Mouse (Mus musculus) neural tube, embryonic 15.5 days (tissue): Measurements from ENCODE around the gene Wdr86. TPM values are rescaled to one million over a fixed set of nuclear protein-coding genes. Genes with fewer than 3 reads are reported as not detected.
"Not testable (repeated sequence)": the region's sequence is repeated elsewhere in the genome, so short reads cannot be mapped to it uniquely, and the experiment has no call there.

Source experiments
- ATAC-seq: fragments of 200-750 bp; cut with Nextera tagmentation; 2 replicates; pipeline ENCODE4 v1.8.0; 2017; ENCODE audit warnings: mild to moderate bottlenecking, moderate TSS enrichment, moderate library complexity; ENCODE audit not compliant: low FRiP score
- H3K27ac ChIP-seq: fragments of 300-500 bp; sonication (generic); replicated peaks from 2 replicates; pipeline ENCODE4 v1.5.1; 2015; ENCODE audit warnings: mild to moderate bottlenecking, inconsistent platforms
- H3K27me3 ChIP-seq: fragments of 300-500 bp; sonication (generic); replicated peaks from 2 replicates; pipeline ENCODE4 v1.6.1; 2015; ENCODE audit warnings: inconsistent platforms
- H3K36me3 ChIP-seq: fragments of 300-500 bp; sonication (generic); 2 replicates; pipeline ENCODE4 v1.6.1; 2015; ENCODE audit warnings: inconsistent platforms
- H3K4me1 ChIP-seq: fragments of 300-500 bp; sonication (generic); 2 replicates; pipeline ENCODE4 v1.6.1; 2015; ENCODE audit warnings: inconsistent platforms
- H3K4me2 ChIP-seq: fragments of 300-500 bp; sonication (generic); 2 replicates; pipeline ENCODE4 v1.6.1; 2015; ENCODE audit warnings: inconsistent platforms, mild to moderate bottlenecking, moderate library complexity
- H3K4me3 ChIP-seq: fragments of 300-500 bp; sonication (generic); replicated peaks from 2 replicates; pipeline ENCODE4 v1.5.1; 2015; ENCODE audit warnings: mild to moderate bottlenecking, inconsistent platforms
- H3K9ac ChIP-seq: fragments of 300-500 bp; sonication (generic); replicated peaks from 2 replicates; pipeline ENCODE4 v1.6.1; 2015; ENCODE audit warnings: mild to moderate bottlenecking, inconsistent platforms
- H3K9me3 ChIP-seq: fragments of 300-500 bp; sonication (generic); replicated peaks from 2 replicates; pipeline ENCODE4 v1.6.1; 2016; ENCODE audit warnings: inconsistent platforms
- WGBS: fragments of 180-500 bp; shearing (Covaris S2); methylation state at CpG from one replicate; pipeline ENCODE4 v1.1.7; 2015; ENCODE audit warnings: mixed read lengths; 5-methylcytosine and 5-hydroxymethylcytosine counted together
- polyA plus RNA-seq: library from polyadenylated mRNA; unstranded; fragments of >200 nt; fragmentation: Nextera tagmentation; extraction: Ambion mirVana; gene quantifications from 2 replicates; pipeline ENCODE4 v1.2.1, GENCODE M21; 2015

Gene Wdr86
- polyA plus RNA-seq, 1 experiment from 2014 or later, result 4.1 TPM

DNA sequence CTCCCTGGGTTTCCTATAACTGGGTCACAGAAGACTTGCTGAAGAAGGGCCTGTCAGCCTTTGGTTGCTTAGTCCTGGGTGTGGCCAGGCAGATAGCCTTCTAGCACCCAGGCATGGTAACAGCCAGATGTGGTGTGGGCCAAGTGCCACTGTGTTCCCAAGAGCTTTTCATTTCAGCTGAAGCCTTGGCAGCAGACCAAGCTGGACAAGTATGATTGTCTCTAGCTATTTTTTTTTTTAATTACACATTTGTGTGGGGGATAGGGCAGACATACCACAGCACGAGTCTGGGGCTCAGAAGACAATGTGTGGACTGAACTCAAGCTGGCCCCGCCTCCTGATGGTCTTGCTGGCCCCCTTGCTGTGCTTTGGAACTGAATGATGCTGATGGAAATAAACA is 20.6 kb downstream of the Wdr86 start:
- 0 out of 2 replicates have a peak, but pooled peaks cover 3% of the 10 kb centered on the region for H3K4me1 ChIP-seq
- H3K27ac ChIP-seq, result no peak overlapping the region
- ATAC-seq, result no peak
- H3K4me2 ChIP-seq, result no peak overlapping the region
- H3K9ac ChIP-seq, result no peak overlapping the region
- no peak overlapping the region for H3K4me3 ChIP-seq
- no peaks in the 10 kb centered on the region for H3K9me3 ChIP-seq
- H3K27me3 ChIP-seq, result no peaks in the 10 kb centered on the region
- 65% methylated on average over 2 of the region's 2 CpGs for WGBS
- peaks cover 67% of the 10 kb centered on the region for H3K36me3 ChIP-seq

GRCm38 (mm10) chr5:24704615-24705014 is 25.9 kb downstream of the Wdr86 start:
- Histone ChIP-seq H3K4me2 (no peak overlapping the region), H3K27me3 (no peaks in the 10 kb centered on the region), H3K9me3 (no peaks in the 10 kb centered on the region), H3K4me3 (no peak overlapping the region), H3K36me3 (peaks cover 98% of the 10 kb centered on the region), H3K27ac (no peak overlapping the region), H3K4me1 (no peaks in the 10 kb centered on the region), H3K9ac (no peak overlapping the region)
- 95% methylated on average over 8 of the region's 8 CpGs for WGBS
- no peak for ATAC-seq

- ATAC-seq, result no peak
- Histone ChIP-seq H3K27me3 (no peaks in the 10 kb centered on the region), H3K4me3 (no peak overlapping the region), H3K36me3 (peaks cover 96% of the 10 kb centered on the region), H3K4me2 (no peak overlapping the region), H3K4me1 (no peaks in the 10 kb centered on the region), H3K27ac (no peak overlapping the region), H3K9me3 (no peaks in the 10 kb centered on the region), H3K9ac (no peak overlapping the region)
- WGBS, result 86% methylated on average over 3 of the region's 3 CpGs
Observed at GRCm38 (mm10) chr5:24701271-24701670, 29.3 kb downstream of the Wdr86 start.

DNA sequence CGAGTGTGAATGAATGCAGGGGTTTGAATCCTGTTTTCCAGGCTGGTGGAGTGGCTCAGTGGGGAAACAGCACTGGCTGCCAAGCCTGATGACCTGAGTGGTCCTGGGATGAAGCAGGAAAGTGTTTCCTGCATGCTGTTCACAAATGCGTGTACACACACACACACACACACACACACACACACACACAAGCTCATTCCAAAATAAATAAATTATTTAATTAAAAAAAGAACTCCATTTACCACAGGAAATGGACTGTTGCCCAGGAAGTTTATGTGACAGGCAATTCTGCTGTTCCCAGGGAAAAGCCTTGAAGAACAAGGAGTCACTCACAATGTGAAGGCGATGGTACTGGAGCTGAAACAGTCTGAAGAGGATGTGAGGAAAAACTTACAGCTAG is 33.8 kb downstream of the Wdr86 start:
- Histone ChIP-seq H3K4me2 (no peak overlapping the region), H3K27ac (no peak overlapping the region), H3K9ac (no peak overlapping the region), H3K27me3 (no peaks in the 10 kb centered on the region), H3K36me3 (peaks cover 96% of the 10 kb centered on the region), H3K4me1 (no peaks in the 10 kb centered on the region), H3K4me3 (no peak overlapping the region), H3K9me3 (no peaks in the 10 kb centered on the region)
- 86% methylated on average over 3 of the region's 3 CpGs for WGBS
- no peak for ATAC-seq

DNA sequence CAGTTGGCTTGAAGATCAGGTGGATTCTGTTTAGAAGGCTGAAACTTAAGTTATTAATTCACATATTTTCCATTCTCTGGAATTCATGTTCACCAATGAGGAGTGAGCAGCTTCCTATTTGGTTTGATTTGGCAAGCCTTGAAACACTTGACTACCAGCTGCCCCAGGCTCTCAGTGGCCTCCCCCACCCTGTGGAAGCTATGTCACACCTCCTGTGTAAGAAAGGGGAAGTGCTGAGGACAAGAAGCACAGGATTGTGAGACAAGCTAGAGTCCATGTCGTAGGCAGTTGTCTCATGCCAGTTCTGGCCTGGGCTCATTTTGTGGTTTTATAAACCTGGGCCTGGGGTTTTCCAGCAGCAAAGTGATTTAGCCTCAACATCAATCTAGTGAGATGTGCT is 42.8 kb downstream of the Wdr86 start:
- H3K27ac ChIP-seq, result no peak overlapping the region

GRCm38 (mm10) chr5:24686671-24687420 is 43.7 kb downstream of the Wdr86 start:
- WGBS, result 78% methylated on average over 16 of the region's 16 CpGs

More for the DNA sequence above, 42.8 kb downstream of the Wdr86 start:
- no peaks in the 10 kb centered on the region for H3K27me3 ChIP-seq
- no peak overlapping the region for H3K4me2 ChIP-seq
- no peaks in the 10 kb centered on the region for H3K9me3 ChIP-seq
- H3K36me3 ChIP-seq, result peaks cover 34% of the 10 kb centered on the region
- H3K4me3 ChIP-seq, result no peak overlapping the region
- WGBS, result 87% methylated on average over 1 of the region's 1 CpGs
- no peak for ATAC-seq
- H3K9ac ChIP-seq, result no peak overlapping the region
- peaks cover 23% of the 10 kb centered on the region for H3K4me1 ChIP-seq

DNA sequence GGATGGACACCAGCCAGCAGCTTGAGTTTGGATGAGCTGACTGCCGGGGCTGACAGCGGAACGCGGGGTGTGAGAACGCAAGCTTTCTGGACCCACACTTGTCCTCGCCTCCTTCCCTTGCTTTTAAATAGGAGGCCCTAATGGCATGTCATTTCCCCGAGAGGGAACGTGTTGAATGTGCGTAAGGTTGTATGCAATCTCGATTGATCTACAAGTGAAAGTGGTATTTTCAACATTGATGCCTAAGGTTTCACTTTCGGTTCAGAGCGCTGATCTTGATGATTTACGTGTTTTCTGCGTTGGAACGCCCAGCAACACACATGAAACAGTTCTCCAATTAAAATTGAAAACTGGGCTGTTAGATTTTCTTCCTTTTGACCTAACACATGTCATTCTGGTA is 44.4 kb downstream of the Wdr86 start:
- under 1% methylated on average over 15 of the region's 15 CpGs for WGBS
- Histone ChIP-seq H3K4me1 (peaks cover 23% of the 10 kb centered on the region), H3K27ac (peak overlapping the region; percentile 94), H3K27me3 (no peaks in the 10 kb centered on the region), H3K4me2 (peak overlapping the region; percentile 69), H3K9ac (peak overlapping the region; percentile 76), H3K4me3 (peak overlapping the region; percentile 88), H3K9me3 (no peaks in the 10 kb centered on the region), H3K36me3 (peaks cover 18% of the 10 kb centered on the region)
- peak; percentile 12 for ATAC-seq

More at GRCm38 (mm10) chr5:24686671-24687420, 43.7 kb downstream of the Wdr86 start:
- H3K36me3 ChIP-seq, result peaks cover 25% of the 10 kb centered on the region
- peak overlapping the region; percentile 88 for H3K4me3 ChIP-seq
- not testable (repeated sequence) for H3K27me3 ChIP-seq, ATAC-seq, H3K9me3 ChIP-seq, H3K27ac ChIP-seq
- H3K4me1 ChIP-seq, result peaks cover 23% of the 10 kb centered on the region
- H3K4me2 ChIP-seq, result peak overlapping the region; percentile 69
- H3K9ac ChIP-seq, result peak overlapping the region; percentile 76; the same call in 1 of the 2 replicates

DNA sequence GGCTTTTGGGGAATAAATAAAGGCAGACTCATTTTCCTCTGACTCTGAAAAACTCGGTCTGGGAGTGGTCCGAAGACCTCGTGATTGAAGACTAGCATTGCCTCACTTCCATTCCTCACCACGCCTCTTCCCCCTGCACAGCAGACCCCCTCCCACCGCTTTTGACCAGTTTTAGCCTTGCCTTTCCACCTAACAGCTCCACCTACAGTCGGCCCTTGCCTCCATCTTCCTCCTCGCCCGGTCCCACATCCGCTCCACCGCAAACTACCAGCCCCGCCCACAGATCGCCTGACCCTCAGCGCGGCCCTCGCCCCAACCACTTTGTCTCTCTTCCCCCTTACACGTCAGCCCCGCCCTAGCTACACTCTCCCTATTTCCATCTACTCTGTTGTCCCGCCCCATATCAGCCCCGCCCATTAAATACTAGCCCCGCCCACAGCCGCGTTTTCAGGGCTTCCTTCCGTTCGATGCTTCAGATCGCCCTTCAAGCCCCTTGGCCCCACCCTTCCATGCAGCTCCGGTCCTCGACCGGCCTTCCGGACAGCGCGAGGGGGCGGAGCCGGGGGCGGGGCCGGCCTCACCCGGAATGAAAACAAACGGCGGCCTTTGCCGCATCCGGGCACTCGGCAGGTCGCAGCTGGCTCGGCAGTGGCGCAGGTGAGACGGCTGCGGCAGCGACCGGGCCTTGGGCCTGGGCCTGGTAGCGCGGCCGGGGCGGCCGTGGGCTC is 45.0 kb downstream of the Wdr86 start, which contains the start of gene Nub1:
TSS of gene Nub1 (plus strand) at position 167 of the 728 bp plus-strand sequence.
- no peaks in the 10 kb centered on the region for H3K9me3 ChIP-seq
- under 1% methylated on average over 53 of the region's 53 CpGs for WGBS
- peak within 1 kb of the TSS; percentile 76 for H3K9ac ChIP-seq
- peak within 1 kb of the TSS; percentile 69 for H3K4me2 ChIP-seq
- H3K36me3 ChIP-seq, result peaks cover 12% of the 10 kb centered on the region; the same call in 1 of the 2 replicates
- peak; percentile 97 for ATAC-seq
- H3K4me3 ChIP-seq, result peak within 1 kb of the TSS; percentile 88
- H3K27ac ChIP-seq, result peak within 1 kb of the TSS; percentile 94
- peaks cover 23% of the 10 kb centered on the region for H3K4me1 ChIP-seq
- H3K27me3 ChIP-seq, result no peaks in the 10 kb centered on the region

DNA sequence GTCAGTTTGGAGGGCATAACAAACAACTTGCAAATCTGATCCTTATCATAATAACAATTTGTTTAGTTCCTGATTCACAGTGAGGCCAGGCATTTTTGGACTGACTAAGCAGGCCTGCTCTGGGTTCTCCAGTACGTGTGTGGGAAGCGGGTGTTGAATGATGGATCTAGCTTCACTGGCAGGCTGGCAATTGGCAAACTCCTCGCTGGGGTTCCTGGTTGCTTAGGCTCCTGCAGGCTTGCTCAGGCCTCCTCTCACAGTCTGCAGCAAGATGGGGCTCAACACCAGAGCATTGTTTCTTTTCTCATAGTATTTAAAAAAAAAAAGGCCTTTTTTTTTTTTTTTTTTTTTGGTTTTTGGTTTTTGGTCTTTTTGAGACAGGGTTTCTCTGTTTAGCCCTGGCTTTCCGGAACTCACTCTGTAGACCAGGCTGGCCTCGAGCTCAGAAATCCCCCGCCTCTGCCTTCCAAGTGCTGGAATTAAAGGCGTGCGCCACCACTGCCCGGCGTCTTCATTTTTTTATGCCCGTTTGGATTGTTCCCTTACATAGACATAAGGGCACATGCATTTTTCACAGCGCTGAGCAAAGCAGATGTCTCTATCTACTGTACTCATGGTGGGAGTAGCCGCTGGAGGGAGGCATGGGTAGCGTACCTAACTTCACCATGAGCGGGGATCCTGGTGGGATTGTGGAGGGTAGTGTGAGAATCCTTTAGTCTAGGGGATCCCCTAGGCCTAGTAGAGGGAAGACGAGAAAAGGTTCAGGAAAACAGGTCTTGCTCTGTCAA is 45.8 kb downstream of the Wdr86 start:
- peaks cover 23% of the 10 kb centered on the region for H3K4me1 ChIP-seq
- WGBS, result 26% methylated on average over 16 of the region's 16 CpGs
- peaks cover 6% of the 10 kb centered on the region; the same call in 1 of the 2 replicates for H3K36me3 ChIP-seq
- peak overlapping the region; percentile 88 for H3K4me3 ChIP-seq
- no peaks in the 10 kb centered on the region for H3K9me3 ChIP-seq
- peak overlapping the region; percentile 51 for H3K9ac ChIP-seq
- peak overlapping the region; percentile 94 for H3K27ac ChIP-seq
- no peaks in the 10 kb centered on the region for H3K27me3 ChIP-seq
- peak; percentile 45 for ATAC-seq
- peak overlapping the region; percentile 69 for H3K4me2 ChIP-seq

DNA sequence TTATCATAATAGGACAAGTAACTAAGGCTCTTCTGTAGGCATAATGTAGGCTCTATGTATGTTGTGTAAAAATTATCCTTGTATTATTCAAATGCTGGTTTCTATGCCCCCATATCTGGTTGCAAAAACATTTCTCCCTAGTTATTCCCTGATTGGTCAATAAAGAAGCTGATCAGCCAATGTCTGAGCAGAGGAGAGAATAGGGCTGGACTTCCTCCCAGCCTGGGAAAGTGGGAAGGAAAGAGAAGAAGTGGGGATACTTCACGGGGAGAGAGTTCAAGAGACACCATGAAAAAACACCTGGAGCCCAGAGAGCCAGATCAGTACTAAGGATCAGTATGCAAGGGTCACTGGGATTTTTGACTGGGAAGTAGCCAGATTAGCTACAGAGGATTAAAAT is 49.1 kb downstream of the Wdr86 start:
- Histone ChIP-seq H3K4me3 (no peak overlapping the region), H3K9me3 (no peaks in the 10 kb centered on the region), H3K27ac (no peak overlapping the region), H3K4me1 (peaks cover 9% of the 10 kb centered on the region), H3K4me2 (no peak overlapping the region), H3K27me3 (no peaks in the 10 kb centered on the region), H3K9ac (no peak overlapping the region), H3K36me3 (no peaks in the 10 kb centered on the region)
- WGBS, result 48% methylated on average over 1 of the region's 1 CpGs
- ATAC-seq, result no peak

DNA sequence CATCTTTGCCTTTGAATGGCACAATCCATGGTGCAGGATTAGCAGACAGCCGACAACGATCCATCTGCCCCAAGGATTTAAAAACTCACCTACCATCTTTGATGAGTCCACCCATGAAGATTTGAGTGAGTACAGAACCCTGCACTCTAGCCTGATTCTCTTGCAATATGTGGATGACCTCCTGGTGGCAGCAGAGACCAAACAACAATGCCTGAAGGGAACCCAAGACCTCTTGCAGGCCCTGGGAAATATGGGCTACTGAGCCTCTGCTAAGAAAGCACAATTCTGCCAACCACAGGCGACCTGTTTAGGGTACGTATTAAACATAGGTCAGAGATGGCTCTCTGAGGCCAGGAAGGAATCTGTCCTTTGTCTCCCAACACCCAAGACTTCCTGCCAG is 56.3 kb downstream of the Wdr86 start:
- H3K9ac ChIP-seq, result no peak overlapping the region
- H3K4me1 ChIP-seq, result no peaks in the 10 kb centered on the region
- H3K4me2 ChIP-seq, result no peak overlapping the region
- no peaks in the 10 kb centered on the region for H3K9me3 ChIP-seq
- no peaks in the 10 kb centered on the region for H3K36me3 ChIP-seq
- H3K4me3 ChIP-seq, result no peak overlapping the region
- 37% methylated on average over 4 of the region's 4 CpGs for WGBS
- peak; percentile 72 for ATAC-seq
- no peaks in the 10 kb centered on the region for H3K27me3 ChIP-seq
- H3K27ac ChIP-seq, result no peak overlapping the region
